In genomic region chr15:84314420-84315080, GRCm38 (mm10) we compare ENCODE assay signal across 9 mouse cellular contexts. TPM values are rescaled to one million over a fixed set of nuclear protein-coding genes. Genes with fewer than 3 reads are reported as not detected.
DNase-seq lines count a peak whose midpoint lies in the region; ATAC-seq lines count a peak whose summit lies in the region.
"Had no signal": no experiment of that assay in that cellular context is flagged by ENCODE, and none has a peak within 500 bp of the region (broad histone marks: within the 10 kb centered on the region; RNA-seq: fewer than 3 reads in every experiment).

No protein-coding gene starts in this region.

- H3K27me3 ChIP-seq in lung, embryonic 15.5 days: no peaks in the 10 kb centered on the region
- H3K27me3 ChIP-seq in embryonic facial prominence, embryonic 10.5 days (replicated peaks; ENCODE audit: low read depth, poor library complexity, severe bottlenecking): peaks cover 16% of the 10 kb centered on the region
- no peaks in the 10 kb centered on the region for H3K27me3 ChIP-seq in hindbrain, embryonic 14.5 days (ENCODE audit: control insufficient read depth, insufficient read depth, low read length)
- no peaks in the 10 kb centered on the region for H3K27me3 ChIP-seq in midbrain, embryonic 14.5 days (ENCODE audit: control insufficient read depth, insufficient read depth, low read length)

- no peaks in the 10 kb centered on the region for H3K9me3 ChIP-seq in lung, embryonic 15.5 days
- H3K9me3 ChIP-seq in embryonic facial prominence, embryonic 10.5 days: no peaks in the 10 kb centered on the region
- no peaks in the 10 kb centered on the region for H3K9me3 ChIP-seq in hindbrain, embryonic 14.5 days (ENCODE audit: control insufficient read depth, low read length)
- no peaks in the 10 kb centered on the region for H3K9me3 ChIP-seq in midbrain, embryonic 14.5 days (ENCODE audit: control insufficient read depth, low read length)

- H3K36me3 ChIP-seq in lung, embryonic 15.5 days: no peaks in the 10 kb centered on the region
- H3K36me3 ChIP-seq in embryonic facial prominence, embryonic 10.5 days (replicated peaks): no peaks in the 10 kb centered on the region
- H3K36me3 ChIP-seq in hindbrain, embryonic 14.5 days (replicated peaks; ENCODE audit: control insufficient read depth, insufficient read depth): no peaks in the 10 kb centered on the region
- no peaks in the 10 kb centered on the region for H3K36me3 ChIP-seq in midbrain, embryonic 14.5 days (ENCODE audit: control insufficient read depth, insufficient read depth, low read length)

- H3K4me2 ChIP-seq in lung, embryonic 15.5 days: no peak overlapping the region
- H3K4me2 ChIP-seq in hindbrain, embryonic 14.5 days (replicated peaks): no peak overlapping the region
- H3K4me2 ChIP-seq in midbrain, embryonic 14.5 days (ENCODE audit: low read length): peak overlapping the region; percentile 4; the same call in 1 of the 2 replicates

- no peak overlapping the region for H3K4me3 ChIP-seq in lung, embryonic 15.5 days
- no peak overlapping the region for H3K4me3 ChIP-seq in embryonic facial prominence, embryonic 10.5 days
- no peak overlapping the region for H3K4me3 ChIP-seq in hindbrain, embryonic 14.5 days (replicated peaks; ENCODE audit: low read length)
- no peak overlapping the region for H3K4me3 ChIP-seq in midbrain, embryonic 14.5 days (replicated peaks; ENCODE audit: low read depth, low read length)

- H3K27ac ChIP-seq in lung, embryonic 15.5 days: peak overlapping the region; percentile 69; the same call in 1 of the 2 replicates
- H3K27ac ChIP-seq in embryonic facial prominence, embryonic 10.5 days (replicated peaks): 0 out of 2 replicates have a peak overlapping the region, but pooled peaks have one; percentile 15
- peak overlapping the region; percentile 58 for H3K27ac ChIP-seq in hindbrain, embryonic 14.5 days
- H3K27ac ChIP-seq in midbrain, embryonic 14.5 days (replicated peaks; ENCODE audit: low read depth, low read length): peak overlapping the region; percentile 66

- H3K9ac ChIP-seq in lung, embryonic 15.5 days: no peak overlapping the region
- peak overlapping the region; percentile 26; the same call in 1 of the 2 replicates for H3K9ac ChIP-seq in hindbrain, embryonic 14.5 days
- peak overlapping the region; percentile 23; the same call in 1 of the 2 replicates for H3K9ac ChIP-seq in midbrain, embryonic 14.5 days (replicated peaks; ENCODE audit: low read length)

- WGBS in lung, embryonic 15.5 days: 46% methylated on average over 18 of the region's 18 CpGs
- WGBS in embryonic facial prominence, embryonic 10.5 days: 19% methylated on average over 18 of the region's 18 CpGs
- 14% methylated on average over 18 of the region's 18 CpGs for WGBS in hindbrain, embryonic 14.5 days
- WGBS in midbrain, embryonic 14.5 days: 12% methylated on average over 18 of the region's 18 CpGs

- ATAC-seq in lung, embryonic 15.5 days (ENCODE audit: borderline replicate concordance, extremely low read depth, low FRiP score, low TSS enrichment): no peak
- ATAC-seq in hindbrain, embryonic 14.5 days (ENCODE audit: low FRiP score): no peak
- ATAC-seq in midbrain, embryonic 14.5 days (ENCODE audit: low FRiP score, low TSS enrichment): no peak
- ATAC-seq: inflammation-experienced regulatory T-cells, adult 6 months had no signal

- no peak for DNase-seq in lung, postnatal 10 days
- DNase-seq in embryonic facial prominence, embryonic 10.5 days (ENCODE audit: low spot score): no peak
- DNase-seq in hindbrain, embryonic 14.5 days (ENCODE audit: low spot score): peak; percentile 44
- DNase-seq in midbrain, embryonic 14.5 days: peak; percentile 69
- no peak for DNase-seq in left cerebral cortex, adult 8-10 months (ENCODE audit: low spot score in 2 of 2)
- DNase-seq in kidney, postnatal 25 days: no peak
- DNase-seq in kidney, adult 8-10 months: no peak

- peaks cover 58% of the 10 kb centered on the region for H3K4me1 ChIP-seq in lung, embryonic 15.5 days
- H3K4me1 ChIP-seq in embryonic facial prominence, embryonic 10.5 days: peaks cover 54% of the 10 kb centered on the region
- H3K4me1 ChIP-seq in hindbrain, embryonic 14.5 days (replicated peaks; ENCODE audit: control insufficient read depth, insufficient read depth, low read length): peaks cover 33% of the 10 kb centered on the region
- peaks cover 32% of the 10 kb centered on the region for H3K4me1 ChIP-seq in midbrain, embryonic 14.5 days (ENCODE audit: control insufficient read depth, insufficient read depth, low read length)

RNA-seq across cellular contexts. Expression of gene Parvg, which starts 9.3 kb away (rescaled TPM):
- 2.9 and 5.4 TPM in 2 replicates for polyA plus RNA-seq in lung, embryonic 15.5 days (2015; fragmentation: Nextera tagmentation; extraction: Ambion mirVana)
- 0.70 and 1.0 TPM in 2 replicates for polyA plus RNA-seq in embryonic facial prominence, embryonic 10.5 days (2016; fragmentation: Nextera tagmentation; extraction: Ambion mirVana)
- polyA plus RNA-seq in hindbrain, embryonic 14.5 days (2014; fragmentation: Nextera tagmentation; extraction: Ambion mirVana): 0.44 and 0.55 TPM in 2 replicates
- polyA plus RNA-seq in midbrain, embryonic 14.5 days (2014; fragmentation: Nextera tagmentation; extraction: Ambion mirVana): 0.72 TPM in 2 replicates
- total RNA-seq in left cerebral cortex, adult 8-10 months (2022): 10 to 100 TPM in 2 of 4 experiments, 1 to 10 TPM in 2; 7.8 to 14.1 (median 10.4) TPM

Comparison
In these comparisons a context has a peak if more than half of its experiments do, and no peak if none do; other contexts are left out.
1. H3K27ac ChIP-seq: peak in every context shown above with its lines; median percentile 69 in lung, embryonic 15.5 days; 66 in midbrain, embryonic 14.5 days; 58 in hindbrain, embryonic 14.5 days; 15 in embryonic facial prominence, embryonic 10.5 days.
2. DNase-seq: peak in hindbrain, embryonic 14.5 days (single experiment) and midbrain, embryonic 14.5 days (single experiment); none in lung, postnatal 10 days (single experiment), embryonic facial prominence, embryonic 10.5 days (single experiment), left cerebral cortex, adult 8-10 months (0 of 2), kidney, postnatal 25 days (0 of 2) and kidney, adult 8-10 months (0 of 2).